Mouse (Mus musculus): ENCODE data around the gene 1700001K19Rik.

GRCm38 (mm10) chr12:110698080-110698479 lies 15.7 kb upstream of the 1700001K19Rik start:
- TF ChIP-seq UBTF (IDR thresholded peaks at IDR 0.05; ENCODE audit: borderline replicate concordance, insufficient read depth, low read depth, low read length) (no peak), CTCF (IDR thresholded peaks at IDR 0.05 in 2 of 3, conservative IDR thresholded peaks at IDR 0.05 in 1 of 3; ENCODE audit: control insufficient read depth in 1 of 3, insufficient read depth in 1 of 3, low read depth in 2 of 3, low read length in 3 of 3, poor library complexity in 1 of 3, severe bottlenecking in 1 of 3) (no peak), POLR2AphosphoS5 (IDR thresholded peaks at IDR 0.05; ENCODE audit: borderline replicate concordance, low read depth, low read length) (no peak), BHLHE40 (IDR thresholded peaks at IDR 0.05; ENCODE audit: borderline replicate concordance, low read depth, low read length) (no peak), ZNF384 (IDR thresholded peaks at IDR 0.05; ENCODE audit: low read depth, low read length) (no peak), ZC3H11A (IDR thresholded peaks at IDR 0.05; ENCODE audit: low read depth, low read length) (no peak), CHD2 (IDR thresholded peaks at IDR 0.05; ENCODE audit: low read length) (no peak), POLR2A (IDR thresholded peaks at IDR 0.05; ENCODE audit: control insufficient read depth in 1 of 2, insufficient read depth in 1 of 2, low read depth in 1 of 2, low read length in 2 of 2, poor library complexity in 1 of 2) (no peak)
